Mouse (Mus musculus): Measurements from ENCODE around the gene Emilin1.
A peak's percentile ranks its signal among the peaks of the same experiment; 100 is the strongest.

The Emilin1 gene

DNA sequence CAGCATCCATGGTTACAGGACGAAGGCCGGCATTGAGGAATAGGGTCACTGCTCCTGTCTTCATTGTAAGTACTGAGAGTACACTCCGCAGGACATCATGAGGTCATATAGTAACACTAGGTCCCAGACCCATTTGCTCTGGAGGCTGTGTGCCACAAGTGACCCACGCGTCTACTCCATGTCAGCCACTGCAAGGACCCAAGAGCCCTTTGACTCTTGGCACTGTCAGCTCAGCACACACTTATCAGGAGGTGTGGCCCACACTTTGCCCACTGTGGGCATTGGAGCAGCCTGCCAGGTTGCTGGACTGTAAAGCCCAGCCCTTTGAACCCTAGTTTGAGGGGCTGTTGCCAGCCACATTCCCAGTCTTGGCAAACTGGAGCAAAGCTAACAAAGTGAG, 12.0 kb downstream of the Emilin1 start:
- DNase-seq (ENCODE audit: low spot score in 2 of 2) = no peak

GRCm38 (mm10) chr5:30926073-30926472, 12.9 kb downstream of the Emilin1 start:
- DNase-seq (ENCODE audit: low spot score in 2 of 2) = no peak

DNA sequence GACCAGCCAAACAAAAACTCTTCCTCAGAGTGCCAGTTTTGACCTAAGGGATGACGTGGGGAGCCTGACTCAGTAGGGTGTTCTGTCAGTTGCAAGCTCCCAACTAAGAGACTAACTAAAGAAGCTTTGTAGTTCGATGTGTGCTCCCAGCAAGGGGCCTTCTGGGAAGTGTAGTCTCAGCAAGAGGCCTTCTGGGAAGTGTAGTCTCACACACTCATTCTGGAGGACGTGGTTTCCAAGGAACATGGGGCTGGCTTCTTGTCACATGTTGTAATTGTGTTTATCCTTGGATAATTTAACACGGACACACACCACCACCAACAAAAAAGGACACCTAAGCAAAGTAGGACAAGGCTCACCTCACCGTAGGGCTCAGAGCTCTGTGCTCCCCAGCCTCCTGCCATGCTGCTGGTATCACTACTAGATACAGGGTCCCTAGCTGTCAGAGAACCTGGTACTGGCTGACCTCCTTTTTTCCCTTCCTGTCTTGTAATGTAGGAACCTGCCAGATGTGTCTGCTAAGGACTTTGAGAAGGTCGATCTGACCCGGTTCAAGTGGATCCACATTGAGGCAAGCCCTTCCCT, 14.8 kb downstream of the Emilin1 start:
- no peak for DNase-seq (ENCODE audit: low spot score in 2 of 2)

- DNase-seq (ENCODE audit: low spot score in 2 of 2) = peak; percentile 76 to 78
Observed at GRCm38 (mm10) chr5:30930121-30930520, 16.9 kb downstream of the Emilin1 start.

DNA sequence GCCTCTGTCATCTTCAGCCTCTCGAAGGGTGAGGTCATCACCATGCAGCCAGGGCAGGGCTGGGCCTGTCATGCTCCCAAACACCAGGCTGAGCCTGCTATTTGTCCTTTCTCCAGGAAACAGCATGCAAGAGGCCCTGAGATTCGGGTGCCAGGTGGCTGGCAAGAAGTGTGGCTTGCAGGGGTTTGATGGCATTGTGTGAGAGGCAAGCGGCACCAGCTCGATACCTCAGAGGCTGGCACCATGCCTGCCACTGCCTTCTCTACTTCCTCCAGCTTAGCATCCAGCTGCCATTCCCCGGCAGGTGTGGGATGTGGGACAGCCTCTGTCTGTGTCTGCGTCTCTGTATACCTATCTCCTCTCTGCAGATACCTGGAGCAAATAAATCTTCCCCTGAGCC, 17.6 kb downstream of the Emilin1 start:
- DNase-seq (ENCODE audit: low spot score in 2 of 2) = no peak

- DNase-seq (ENCODE audit: low spot score in 2 of 2) = no peak
Observed at GRCm38 (mm10) chr5:30931378-30931777, 18.2 kb downstream of the Emilin1 start.

- DNase-seq (ENCODE audit: low spot score in 2 of 2) = no peak
Observed at GRCm38 (mm10) chr5:30933705-30934104, 20.5 kb downstream of the Emilin1 start.

- DNase-seq (ENCODE audit: low spot score in 2 of 2) = no peak
Observed at GRCm38 (mm10) chr5:30934725-30935461, 21.7 kb downstream of the Emilin1 start.

DNA sequence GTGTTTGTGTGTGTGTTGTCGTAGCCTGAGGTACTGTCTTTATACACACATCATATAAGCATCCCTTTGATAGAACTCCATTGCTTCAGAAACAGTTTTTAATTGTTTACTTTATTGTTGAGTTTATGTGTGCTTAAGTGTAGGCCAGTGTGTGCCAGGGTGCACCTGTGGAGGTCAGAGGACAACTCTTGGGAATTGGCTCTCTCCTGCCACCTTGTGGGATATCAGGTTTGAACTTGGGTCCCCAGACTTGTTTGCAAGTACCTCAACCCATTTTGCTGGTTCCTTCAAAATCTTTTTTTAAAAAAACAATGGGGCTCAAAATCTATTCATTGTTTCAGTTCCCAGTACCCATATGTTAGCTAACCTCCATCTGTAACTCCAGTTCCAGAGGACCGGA, 29.8 kb downstream of the Emilin1 start:
- no peak for DNase-seq (ENCODE audit: low spot score in 2 of 2)

- no peak for DNase-seq (ENCODE audit: low spot score in 2 of 2)
Observed at GRCm38 (mm10) chr5:30944344-30944743, 31.1 kb downstream of the Emilin1 start.

- DNase-seq (ENCODE audit: low spot score in 2 of 2) = peak; percentile 55 to 58
Observed at GRCm38 (mm10) chr5:30944956-30945781, 32.0 kb downstream of the Emilin1 start, which contains the start of gene Cgref1. Gene Cgref1, minus strand, starts transcription at chr5:30945591.

- no peak for DNase-seq (ENCODE audit: low spot score in 2 of 2)
Observed at GRCm38 (mm10) chr5:30948620-30949019, 35.4 kb downstream of the Emilin1 start.

DNA sequence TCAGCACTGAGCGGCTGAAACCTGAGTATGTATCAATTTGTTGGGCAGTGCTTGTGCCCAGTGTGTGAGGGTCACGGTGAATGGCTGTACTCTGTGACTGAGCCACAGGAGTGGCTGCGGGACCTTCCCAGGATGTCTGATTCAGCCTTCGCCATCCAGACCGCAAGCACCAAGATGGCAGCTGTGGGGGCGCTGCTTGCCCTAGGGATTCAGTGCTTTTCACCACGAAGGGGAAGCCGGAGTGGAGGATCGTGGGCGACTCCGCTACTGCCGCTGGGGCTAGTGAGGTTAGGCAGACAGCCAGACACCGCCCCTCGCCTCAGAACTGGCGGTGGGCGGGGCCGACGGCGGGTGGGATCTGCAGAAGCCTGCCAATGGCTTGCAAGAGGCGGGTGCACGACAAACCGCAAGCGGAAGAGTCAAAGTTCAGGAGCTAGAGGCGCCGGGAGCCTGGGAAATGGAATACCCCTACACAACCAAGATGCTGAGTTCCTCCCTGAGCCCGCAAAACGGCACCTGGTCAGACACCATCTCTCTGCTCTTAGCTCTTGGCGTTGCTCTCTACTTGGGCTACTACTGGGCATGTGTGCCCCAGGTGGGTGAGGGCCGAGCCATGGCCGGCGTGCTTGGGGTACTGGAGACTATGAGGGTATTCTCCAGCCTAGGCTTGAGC, 36.6 kb downstream of the Emilin1 start:
- peak; percentile 71 to 90 for DNase-seq (ENCODE audit: low spot score in 2 of 2)

GRCm38 (mm10) chr5:30950451-30950850, 37.2 kb downstream of the Emilin1 start:
- DNase-seq (ENCODE audit: low spot score in 2 of 2) = no peak

DNA sequence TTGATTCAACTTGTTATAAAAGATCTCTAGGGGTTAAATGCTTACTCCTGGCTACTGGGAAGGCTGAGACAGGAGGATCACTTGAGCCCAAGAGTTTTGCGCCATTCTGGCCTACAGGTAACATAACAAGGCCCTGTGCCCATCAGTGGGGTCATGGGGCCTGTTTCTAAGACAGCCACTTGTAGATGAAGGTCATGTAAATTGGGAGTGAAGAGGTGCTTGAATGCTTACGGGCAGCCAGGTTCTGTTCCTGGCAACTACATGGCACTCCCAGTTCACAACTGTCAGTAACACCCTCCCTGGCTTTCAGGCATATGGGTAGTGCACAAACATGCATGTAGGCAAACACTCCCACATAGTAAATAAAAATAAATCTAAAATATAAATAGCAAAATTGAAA, 37.7 kb downstream of the Emilin1 start:
- no peak for DNase-seq (ENCODE audit: low spot score in 2 of 2)

- DNase-seq (ENCODE audit: low spot score in 2 of 2) = no peak
Observed at GRCm38 (mm10) chr5:30951706-30952105, 38.5 kb downstream of the Emilin1 start.

DNA sequence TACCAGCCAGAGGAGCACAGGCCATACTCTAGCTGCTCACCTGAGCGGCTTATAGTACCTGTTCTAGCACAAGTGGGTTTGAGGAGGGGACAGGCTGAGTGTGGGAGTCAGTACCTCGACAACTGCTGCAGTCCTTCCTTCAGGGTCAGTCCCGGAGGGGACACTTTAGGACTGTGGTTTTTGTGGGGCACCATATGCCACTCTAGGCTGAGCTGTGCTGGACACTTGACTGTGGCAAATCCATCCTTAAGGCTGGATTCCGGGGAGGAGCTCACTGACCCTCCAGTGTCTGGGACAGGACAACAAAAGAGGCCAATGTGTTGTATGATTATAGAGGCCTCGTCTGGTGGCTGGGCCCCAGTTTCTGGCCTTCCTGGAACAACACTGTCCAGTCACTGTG, 39.3 kb downstream of the Emilin1 start:
- no peak for DNase-seq (ENCODE audit: low spot score in 2 of 2)

- no peak for DNase-seq (ENCODE audit: low spot score in 2 of 2)
Observed at GRCm38 (mm10) chr5:30954065-30954464, 40.9 kb downstream of the Emilin1 start.

DNA sequence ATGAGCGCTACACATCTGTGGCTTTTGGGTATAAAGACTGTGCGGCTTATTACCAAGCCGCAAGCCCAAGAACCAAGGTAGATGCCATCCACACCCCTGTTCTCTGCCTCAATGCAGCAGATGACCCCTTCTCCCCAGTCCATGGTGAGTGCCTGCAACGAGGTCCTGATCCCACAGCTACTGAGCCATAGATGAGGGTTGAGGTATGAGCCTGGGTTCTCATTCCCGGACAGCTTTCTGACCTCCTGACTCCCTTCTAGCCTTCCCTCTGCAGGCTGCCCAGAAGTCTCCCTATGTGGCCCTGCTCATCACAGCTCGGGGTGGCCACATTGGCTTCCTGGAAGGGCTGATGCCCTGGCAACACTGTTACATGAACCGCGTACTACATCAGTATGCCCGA, 41.4 kb downstream of the Emilin1 start:
- no peak for DNase-seq (ENCODE audit: low spot score in 2 of 2)

- no peak for DNase-seq (ENCODE audit: low spot score in 2 of 2)
Observed at GRCm38 (mm10) chr5:30955751-30956150, 42.5 kb downstream of the Emilin1 start.

GRCm38 (mm10) chr5:30957891-30958290, 44.7 kb downstream of the Emilin1 start:
- DNase-seq (ENCODE audit: low spot score in 2 of 2) = no peak

- DNase-seq (ENCODE audit: low spot score in 2 of 2) = no peak
Observed at GRCm38 (mm10) chr5:30959198-30959854, 46.1 kb downstream of the Emilin1 start.
